Mouse (Mus musculus) MEL (cell line): ENCODE measurements at regions not wholly inside any gene's neighbourhood (a gene's known extent, or its start where the extent isn't known, plus 50 kb on each side); places are given as distances from the start of the nearest gene placed in this dataset.
"Not testable (repeated sequence)": the region's sequence is repeated elsewhere in the genome, so short reads cannot be mapped to it uniquely, and the experiment has no call there.

Experiments used
- DNase-seq: peaks from one replicate; pipeline ENCODE4 v3.0.0; 2011; ENCODE audit warnings: low read depth, low spot score
- H3K27ac ChIP-seq: 2 replicates; pipeline ENCODE4 v1.5.1; 2012; ENCODE audit warnings: low read depth, mild to moderate bottlenecking, control low read depth, low read length, moderate library complexity; ENCODE audit not compliant: control insufficient read depth
- H3K27me3 ChIP-seq, 2 experiments: fragments of 150-350 bp in 1 of 2; sonication (generic) in 1 of 2; 2 replicates each; pipeline ENCODE4 v1.6.1; 2012; ENCODE audit warnings: low read length in 2 of 2, mild to moderate bottlenecking in 2 of 2, improper control_type of control experiment in 1 of 2, moderate library complexity in 1 of 2; ENCODE audit not compliant: insufficient read depth in 2 of 2, control insufficient read depth in 1 of 2
- H3K36me3 ChIP-seq, 2 experiments: 2 replicates each; pipeline ENCODE4 v1.6.1; 2012 to 2014; ENCODE audit warnings: low read length in 2 of 2, improper control_type of control experiment in 1 of 2, inconsistent platforms in 1 of 2, mild to moderate bottlenecking in 1 of 2; ENCODE audit not compliant: insufficient read depth in 2 of 2, control insufficient read depth in 1 of 2
- H3K4me1 ChIP-seq, 2 experiments: fragments of 150-350 bp in 1 of 2; sonication (generic) in 1 of 2; 2 replicates each; pipeline ENCODE4 v1.6.1; 2012; ENCODE audit warnings: low read length in 2 of 2, improper control_type of control experiment in 1 of 2, mild to moderate bottlenecking in 1 of 2; ENCODE audit not compliant: insufficient read depth in 2 of 2, control insufficient read depth in 1 of 2
- H3K4me3 ChIP-seq, 2 experiments: fragments of 150-350 bp in 1 of 2; sonication (generic) in 1 of 2; 2 replicates each; pipeline ENCODE4 v1.5.1; 2012; ENCODE audit warnings: low read depth in 2 of 2, low read length in 2 of 2, mild to moderate bottlenecking in 2 of 2, moderate library complexity in 2 of 2, control low read depth in 1 of 2, improper control_type of control experiment in 1 of 2; ENCODE audit not compliant: control insufficient read depth in 1 of 2, insufficient read depth in 1 of 2
- H3K79me2 ChIP-seq: 2 replicates; pipeline ENCODE4 v1.6.1; 2012; ENCODE audit warnings: mild to moderate bottlenecking, low read length, moderate library complexity; ENCODE audit not compliant: control insufficient read depth, poor library complexity, insufficient read depth
- H3K9ac ChIP-seq: 2 replicates; pipeline ENCODE4 v1.6.1; 2012; ENCODE audit warnings: low read depth, mild to moderate bottlenecking, control low read depth, low read length, moderate library complexity; ENCODE audit not compliant: control insufficient read depth, poor library complexity, severe bottlenecking
- H3K9me3 ChIP-seq: fragments of 150-350 bp; sonication (generic); replicated peaks from 2 replicates; pipeline ENCODE4 v1.6.1; 2012; ENCODE audit warnings: mild to moderate bottlenecking, low read length, improper control_type of control experiment, moderate library complexity; ENCODE audit not compliant: insufficient read depth
- BHLHE40 ChIP-seq: IDR thresholded peaks from 2 replicates; pipeline ENCODE4 v1.6.1; 2012; ENCODE audit warnings: low read depth, mild to moderate bottlenecking, inconsistent platforms, low read length, improper control_type of control experiment, borderline replicate concordance
- GATA1 ChIP-seq: IDR thresholded peaks from 2 replicates; pipeline ENCODE4 v1.6.1; 2011; ENCODE audit warnings: low read depth, low read length, improper control_type of control experiment
- HCFC1 ChIP-seq: IDR thresholded peaks from 2 replicates; pipeline ENCODE4 v1.6.1; 2012; ENCODE audit warnings: low read depth, mild to moderate bottlenecking, inconsistent platforms, low read length, improper control_type of control experiment, moderate library complexity
- JUND ChIP-seq: IDR thresholded peaks from 2 replicates; pipeline ENCODE4 v1.6.1; 2011; ENCODE audit warnings: low read depth, mild to moderate bottlenecking, improper control_type of control experiment, low read length
- MAFK ChIP-seq: IDR thresholded peaks from 2 replicates; pipeline ENCODE4 v1.6.1; 2011; ENCODE audit warnings: low read depth, mild to moderate bottlenecking, low read length, improper control_type of control experiment, borderline replicate concordance
- MAZ ChIP-seq: IDR thresholded peaks from 2 replicates; pipeline ENCODE4 v1.6.1; 2012; ENCODE audit warnings: low read depth, mild to moderate bottlenecking, inconsistent platforms, low read length, improper control_type of control experiment
- MEF2A ChIP-seq: IDR thresholded peaks from 2 replicates; pipeline ENCODE4 v1.6.1; 2014; ENCODE audit warnings: low read depth, mild to moderate bottlenecking, inconsistent platforms, low read length, improper control_type of control experiment; ENCODE audit not compliant: poor library complexity, insufficient replicate concordance, severe bottlenecking; ENCODE audit errors: extremely low read depth
- MXI1 ChIP-seq: IDR thresholded peaks from 2 replicates; pipeline ENCODE4 v1.6.1; 2011; ENCODE audit warnings: mild to moderate bottlenecking, low read depth, low read length, improper control_type of control experiment
- MYB ChIP-seq: IDR thresholded peaks from 2 replicates; pipeline ENCODE4 v1.6.1; 2011; ENCODE audit warnings: mild to moderate bottlenecking, low read depth, low read length, improper control_type of control experiment
- MYC ChIP-seq: IDR thresholded peaks from 2 replicates; pipeline ENCODE4 v1.6.1; 2011; ENCODE audit warnings: low read depth, mild to moderate bottlenecking, low read length, improper control_type of control experiment, moderate library complexity
- NRF1 ChIP-seq: IDR thresholded peaks from 2 replicates; pipeline ENCODE4 v1.6.1; 2014; ENCODE audit warnings: low read depth, mild to moderate bottlenecking, inconsistent platforms, low read length, improper control_type of control experiment, moderate library complexity; ENCODE audit not compliant: poor library complexity, insufficient read depth, severe bottlenecking
- POLR2AphosphoS5 ChIP-seq: IDR thresholded peaks from 2 replicates; pipeline ENCODE4 v1.6.1; 2012; ENCODE audit warnings: low read depth, borderline replicate concordance, mild to moderate bottlenecking, inconsistent platforms, low read length, moderate library complexity, mixed read lengths
- RCOR1 ChIP-seq: IDR thresholded peaks from 2 replicates; pipeline ENCODE4 v1.6.1; 2012; ENCODE audit warnings: low read depth, mild to moderate bottlenecking, inconsistent platforms, low read length, improper control_type of control experiment
- SIN3A ChIP-seq: IDR thresholded peaks from 2 replicates; pipeline ENCODE4 v1.6.1; 2012; ENCODE audit warnings: low read length, improper control_type of control experiment, inconsistent platforms
- TCF12 ChIP-seq: IDR thresholded peaks from 2 replicates; pipeline ENCODE4 v1.6.1; 2014; ENCODE audit warnings: low read depth, mild to moderate bottlenecking, inconsistent platforms, low read length, improper control_type of control experiment, moderate library complexity
- UBTF ChIP-seq: IDR thresholded peaks from 2 replicates; pipeline ENCODE4 v1.6.1; 2012; ENCODE audit warnings: low read depth, mild to moderate bottlenecking, inconsistent platforms, low read length, improper control_type of control experiment, moderate library complexity, borderline replicate concordance; ENCODE audit not compliant: insufficient read depth
- USF1 ChIP-seq: IDR thresholded peaks from 2 replicates; pipeline ENCODE4 v1.6.1; 2014; ENCODE audit warnings: low read depth, mild to moderate bottlenecking, inconsistent platforms, low read length, improper control_type of control experiment, moderate library complexity
- USF2 ChIP-seq, 2 experiments: IDR thresholded peaks; 2 replicates each; pipeline ENCODE4 v1.6.1; 2011 to 2012; ENCODE audit warnings: improper control_type of control experiment in 2 of 2, low read length in 2 of 2, borderline replicate concordance in 1 of 2, inconsistent platforms in 1 of 2, low read depth in 1 of 2, mild to moderate bottlenecking in 1 of 2; ENCODE audit not compliant: insufficient read depth in 1 of 2
- ZNF384 ChIP-seq: IDR thresholded peaks from 2 replicates; pipeline ENCODE4 v1.6.1; 2012; ENCODE audit warnings: low read depth, mild to moderate bottlenecking, inconsistent platforms, low read length, improper control_type of control experiment

GRCm38 (mm10) chr17:26337106-26337505, 77.5 kb upstream of the Neurl1b start:
- Histone ChIP-seq H3K4me3 (no peak overlapping the region), H3K79me2 (no peaks in the 10 kb centered on the region), H3K9me3 (no peaks in the 10 kb centered on the region), H3K9ac (no peak overlapping the region), H3K27ac (no peak overlapping the region), H3K27me3 (peaks cover 6 to 37% of the 10 kb centered on the region in 2 experiments), H3K4me1 (no peaks in the 10 kb centered on the region), H3K36me3 (no peaks in the 10 kb centered on the region)
- no peak for TF ChIP-seq POLR2AphosphoS5
- TF ChIP-seq TCF12, result no peak
- no peak for TF ChIP-seq JUND
- TF ChIP-seq ZNF384, result no peak
- TF ChIP-seq MAZ, result no peak
- TF ChIP-seq SIN3A, result no peak
- TF ChIP-seq UBTF, result no peak
- TF ChIP-seq USF2 (IDR thresholded peaks at IDR 0.05; ENCODE audit: borderline replicate concordance in 1 of 2, insufficient read depth in 1 of 2, low read depth in 1 of 2, low read length in 2 of 2), result no peak
- no peak for TF ChIP-seq RCOR1
- TF ChIP-seq BHLHE40, result no peak
- TF ChIP-seq MAFK, result no peak
- TF ChIP-seq MEF2A, result no peak
- TF ChIP-seq MYC, result no peak
- TF ChIP-seq USF1, result no peak
- TF ChIP-seq GATA1, result no peak
- no peak for TF ChIP-seq MYB
- no peak for TF ChIP-seq MXI1
- no peak for TF ChIP-seq HCFC1
- TF ChIP-seq NRF1, result no peak
- DNase-seq, result no peak

- not testable (repeated sequence) for H3K79me2 ChIP-seq, H3K4me3 ChIP-seq, H3K27me3 ChIP-seq, DNase-seq, H3K36me3 ChIP-seq, H3K27ac ChIP-seq, H3K9ac ChIP-seq, H3K4me1 ChIP-seq, H3K9me3 ChIP-seq
Observed at GRCm38 (mm10) chr17:26345436-26345835, 69.2 kb upstream of the Neurl1b start.
